Mouse (Mus musculus): ENCODE results near the gene Mmp28.

DNA sequence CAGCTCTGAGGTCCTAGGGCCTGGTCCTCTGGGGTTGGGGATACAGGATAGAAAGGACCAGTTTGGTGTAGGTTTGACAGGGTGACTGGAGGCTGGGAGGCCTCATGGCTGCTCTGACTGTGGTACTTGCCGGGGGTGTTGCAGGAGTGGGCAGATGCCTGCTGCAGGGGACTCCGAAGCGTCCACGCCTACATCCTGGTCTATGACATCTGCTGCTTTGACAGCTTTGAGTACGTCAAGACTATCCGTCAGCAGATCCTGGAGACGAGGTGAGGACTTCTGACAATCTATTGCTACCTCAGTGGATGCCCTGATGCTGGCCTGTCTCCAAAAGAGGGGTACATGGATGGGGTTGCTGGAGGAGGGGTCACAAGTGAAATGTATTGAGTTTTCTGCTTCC is 45.2 kb downstream of the Mmp28 start:
- TF ChIP-seq CTCF (IDR thresholded peaks at IDR 0.05; ENCODE audit: low read depth) (no peak), EP300 (IDR thresholded peaks at IDR 0.05; ENCODE audit: low read depth) (no peak)
